Comparison of ENCODE assay signal across 16 mouse cellular contexts in genomic region chr1:121153476-121153875, GRCm38 (mm10).
DNase-seq lines count a peak whose midpoint lies in the region.
"Had no signal": no experiment of that assay in that cellular context is flagged by ENCODE, and none has a peak within 500 bp of the region (broad histone marks: within the 10 kb centered on the region; RNA-seq: fewer than 3 reads in every experiment).

No protein-coding gene starts in this region.

- DNase-seq in cerebellum, postnatal 10 days: peak; percentile 13
- no peak for DNase-seq in cerebellum, postnatal 25 days
- DNase-seq in ovary, postnatal 36 days (ENCODE audit: low spot score): peak; percentile 5
- no peak for DNase-seq in ovary, adult 18-20 months (ENCODE audit: low spot score)
- DNase-seq in gastrocnemius, postnatal 25 days: peak; percentile 61
- DNase-seq in thymus, postnatal 25 days: no peak
- no peak for DNase-seq in adrenal gland, postnatal 36 days
- DNase-seq: adrenal gland, postnatal 10 days; cerebellum, adult 11 months; cerebellum, adult 9-10 months; heart, postnatal 10 days; kidney, adult 11 months; kidney, postnatal 25 days; lung, embryonic 14.5 days; lung, postnatal 14 days; midbrain, embryonic 14.5 days had no signal

Comparison
In these comparisons a context has a peak if more than half of its experiments do, and no peak if none do; other contexts are left out.
1. DNase-seq: peak in cerebellum, postnatal 10 days (2 of 2), ovary, postnatal 36 days (single experiment) and gastrocnemius, postnatal 25 days (single experiment); none in cerebellum, postnatal 25 days (0 of 2), ovary, adult 18-20 months (single experiment), thymus, postnatal 25 days (single experiment) and adrenal gland, postnatal 36 days (0 of 2).